Mouse (Mus musculus): ENCODE measurements around the gene Ecm1. TPM values are rescaled to one million over a fixed set of nuclear protein-coding genes. Genes with fewer than 3 reads are reported as not detected.

The Ecm1 gene
- polyA plus RNA-seq, 1 experiment from 2014 or later: 16.8 TPM

DNA sequence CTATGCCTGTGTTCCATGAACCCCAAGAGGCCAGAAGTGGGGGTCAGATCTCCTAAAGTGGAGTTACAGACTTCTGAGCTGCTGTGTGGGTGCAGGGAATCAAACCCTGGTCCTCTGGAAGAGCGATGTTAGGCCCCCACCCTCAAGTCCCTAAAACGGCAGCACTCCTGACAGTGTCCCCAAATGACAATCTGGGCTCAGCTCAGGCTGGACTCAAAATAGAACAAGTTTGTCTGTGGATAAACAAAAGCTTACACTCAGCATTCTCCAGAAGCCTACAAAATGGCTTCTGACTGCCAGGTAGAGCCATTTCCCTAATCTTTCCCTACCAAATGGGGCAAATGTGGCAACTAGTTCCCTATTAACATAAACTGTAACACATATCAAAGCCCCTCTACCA is 38.3 kb downstream of the Ecm1 start:
- Histone ChIP-seq H3K9me3 (ENCODE audit: control insufficient read depth, low read length) (no peaks in the 10 kb centered on the region), H3K4me3 (ENCODE audit: low read depth, low read length) (no peak overlapping the region), H3K4me1 (ENCODE audit: control insufficient read depth, insufficient read depth, low read length) (peaks cover 15% of the 10 kb centered on the region; the same call in 1 of the 2 replicates), H3K4me2 (ENCODE audit: low read depth, low read length) (no peak overlapping the region), H3K27me3 (replicated peaks; ENCODE audit: control insufficient read depth, insufficient read depth, low read length) (no peaks in the 10 kb centered on the region), H3K36me3 (ENCODE audit: control insufficient read depth, insufficient read depth, low read length) (no peaks in the 10 kb centered on the region), H3K27ac (replicated peaks; ENCODE audit: low read depth, low read length) (no peak overlapping the region), H3K9ac (ENCODE audit: low read depth, low read length) (no peak overlapping the region)
- no peak for DNase-seq (ENCODE audit: low spot score)
- WGBS: 73% methylated on average over 2 of the region's 2 CpGs
- no peak for ATAC-seq (ENCODE audit: low read depth)

DNA sequence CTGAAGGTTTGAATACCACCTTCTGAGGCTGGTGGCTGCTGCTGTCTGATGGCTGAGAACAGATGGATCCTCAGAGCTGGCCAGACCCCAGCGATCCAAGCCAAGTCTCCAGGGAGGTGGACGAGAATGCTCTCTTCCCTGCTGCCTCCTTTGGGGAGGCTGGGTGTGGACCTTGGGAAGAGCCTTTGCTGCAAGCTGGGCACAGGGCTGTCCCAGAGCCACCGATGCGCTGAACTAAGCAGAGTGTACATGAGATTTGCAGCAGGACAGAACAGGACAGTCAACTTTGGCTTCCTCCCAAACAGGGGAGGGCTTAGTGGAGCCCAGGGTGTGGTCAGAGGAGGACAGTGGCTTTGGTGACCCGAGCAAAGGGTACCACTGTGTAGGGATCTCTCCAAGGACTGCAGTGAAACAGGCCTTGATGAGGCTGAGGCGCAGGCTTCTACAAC is 39.1 kb downstream of the Ecm1 start:
- Histone ChIP-seq H3K27me3 (replicated peaks; ENCODE audit: control insufficient read depth, insufficient read depth, low read length) (no peaks in the 10 kb centered on the region), H3K27ac (replicated peaks; ENCODE audit: low read depth, low read length) (no peak overlapping the region), H3K9me3 (ENCODE audit: control insufficient read depth, low read length) (no peaks in the 10 kb centered on the region), H3K4me3 (ENCODE audit: low read depth, low read length) (no peak overlapping the region), H3K36me3 (ENCODE audit: control insufficient read depth, insufficient read depth, low read length) (no peaks in the 10 kb centered on the region), H3K4me1 (ENCODE audit: control insufficient read depth, insufficient read depth, low read length) (peaks cover 21% of the 10 kb centered on the region; the same call in 1 of the 2 replicates), H3K9ac (ENCODE audit: low read depth, low read length) (no peak overlapping the region), H3K4me2 (ENCODE audit: low read depth, low read length) (no peak overlapping the region)
- WGBS: 52% methylated on average over 6 of the region's 6 CpGs
- ATAC-seq (ENCODE audit: low read depth) (no peak), DNase-seq (ENCODE audit: low spot score) (no peak)

DNA sequence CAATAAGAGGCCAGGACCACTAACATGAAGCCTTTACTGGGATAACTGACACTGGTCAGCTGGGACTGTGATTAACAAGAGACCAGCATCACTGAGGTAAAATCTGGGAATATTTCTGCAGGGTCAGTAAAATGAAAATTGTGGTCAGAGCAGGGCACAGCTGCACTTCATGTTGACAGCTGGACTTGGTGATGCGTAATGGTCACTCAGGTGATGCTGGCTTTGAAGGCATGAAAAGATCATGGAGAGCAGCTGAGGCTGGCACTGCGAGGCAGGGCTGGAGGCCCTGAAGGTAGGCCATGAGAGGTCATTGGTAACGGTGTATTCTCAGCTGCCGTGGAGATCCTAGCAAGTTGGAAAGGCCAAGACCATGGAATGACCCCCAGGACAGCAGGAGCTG is 41.1 kb downstream of the Ecm1 start:
- no peak overlapping the region for H3K4me2 ChIP-seq (ENCODE audit: low read depth, low read length)
- no peak overlapping the region for H3K27ac ChIP-seq (replicated peaks; ENCODE audit: low read depth, low read length)
- DNase-seq (ENCODE audit: low spot score) (no peak), ATAC-seq (ENCODE audit: low read depth) (no peak)
- peaks cover 24% of the 10 kb centered on the region; the same call in 1 of the 2 replicates for H3K4me1 ChIP-seq (ENCODE audit: control insufficient read depth, insufficient read depth, low read length)
- H3K27me3 ChIP-seq (replicated peaks; ENCODE audit: control insufficient read depth, insufficient read depth, low read length): no peaks in the 10 kb centered on the region
- H3K9ac ChIP-seq (ENCODE audit: low read depth, low read length): no peak overlapping the region
- 84% methylated on average over 4 of the region's 4 CpGs for WGBS
- no peaks in the 10 kb centered on the region for H3K36me3 ChIP-seq (ENCODE audit: control insufficient read depth, insufficient read depth, low read length)
- H3K9me3 ChIP-seq (ENCODE audit: control insufficient read depth, low read length): no peaks in the 10 kb centered on the region
- no peak overlapping the region for H3K4me3 ChIP-seq (ENCODE audit: low read depth, low read length)

DNA sequence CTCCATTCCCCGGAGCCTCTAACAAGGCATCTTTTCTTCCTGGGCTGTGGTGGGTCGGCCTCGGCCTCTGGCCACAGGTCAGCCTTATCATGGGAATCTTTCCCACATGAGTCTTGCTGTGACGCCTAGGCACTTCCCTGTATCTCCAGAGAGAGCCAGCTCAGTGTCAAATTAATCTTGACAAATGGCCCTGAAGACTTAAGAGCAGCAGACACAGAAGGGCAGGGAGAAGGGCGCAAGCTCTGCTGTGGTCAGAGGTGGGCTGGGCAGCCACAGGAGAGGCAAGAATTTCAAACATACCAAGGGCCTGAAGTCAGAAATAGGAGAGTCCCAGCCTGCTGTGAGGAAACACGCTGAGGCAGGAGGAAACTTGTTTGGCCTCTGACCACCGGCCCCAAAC is 43.0 kb downstream of the Ecm1 start:
- ATAC-seq (ENCODE audit: low read depth) (no peak), DNase-seq (ENCODE audit: low spot score) (no peak)
- H3K9me3 ChIP-seq (ENCODE audit: control insufficient read depth, low read length): no peaks in the 10 kb centered on the region
- H3K36me3 ChIP-seq (ENCODE audit: control insufficient read depth, insufficient read depth, low read length): no peaks in the 10 kb centered on the region
- no peak overlapping the region for H3K9ac ChIP-seq (ENCODE audit: low read depth, low read length)
- peaks cover 20% of the 10 kb centered on the region; the same call in 1 of the 2 replicates for H3K4me1 ChIP-seq (ENCODE audit: control insufficient read depth, insufficient read depth, low read length)
- no peak overlapping the region for H3K4me3 ChIP-seq (ENCODE audit: low read depth, low read length)
- WGBS: 11% methylated on average over 7 of the region's 7 CpGs
- no peak overlapping the region for H3K27ac ChIP-seq (replicated peaks; ENCODE audit: low read depth, low read length)
- H3K27me3 ChIP-seq (replicated peaks; ENCODE audit: control insufficient read depth, insufficient read depth, low read length): no peaks in the 10 kb centered on the region
- no peak overlapping the region for H3K4me2 ChIP-seq (ENCODE audit: low read depth, low read length)

DNA sequence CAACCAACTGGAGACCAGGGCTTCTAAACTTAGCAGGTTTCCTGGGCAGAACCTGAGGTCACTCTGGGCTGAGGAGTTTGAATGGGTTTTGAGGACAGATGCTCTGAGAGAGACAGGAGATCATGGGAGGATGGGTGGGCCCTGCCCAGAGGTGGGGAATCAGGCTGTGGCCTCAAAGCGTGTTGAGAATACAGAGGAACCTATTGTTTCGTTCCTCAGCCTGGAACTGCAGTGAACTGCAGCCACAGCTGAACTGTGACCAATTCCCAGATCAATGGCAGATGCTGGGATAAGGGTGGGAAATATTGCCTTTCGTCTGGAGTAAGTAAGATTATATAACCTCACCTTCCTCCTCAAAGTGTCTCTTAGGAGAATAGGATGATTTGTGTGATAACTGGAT is 43.6 kb downstream of the Ecm1 start:
- Histone ChIP-seq H3K9ac (ENCODE audit: low read depth, low read length) (no peak overlapping the region), H3K27ac (replicated peaks; ENCODE audit: low read depth, low read length) (no peak overlapping the region; the same call in 1 of the 2 replicates), H3K4me3 (ENCODE audit: low read depth, low read length) (no peak overlapping the region), H3K4me2 (ENCODE audit: low read depth, low read length) (no peak overlapping the region), H3K27me3 (replicated peaks; ENCODE audit: control insufficient read depth, insufficient read depth, low read length) (no peaks in the 10 kb centered on the region), H3K4me1 (ENCODE audit: control insufficient read depth, insufficient read depth, low read length) (peaks cover 16% of the 10 kb centered on the region; the same call in 1 of the 2 replicates), H3K36me3 (ENCODE audit: control insufficient read depth, insufficient read depth, low read length) (no peaks in the 10 kb centered on the region), H3K9me3 (ENCODE audit: control insufficient read depth, low read length) (no peaks in the 10 kb centered on the region)
- no peak for DNase-seq (ENCODE audit: low spot score)
- 0 out of 2 replicates have a peak, but pooled peaks have one; percentile 28 for ATAC-seq (ENCODE audit: low read depth)
- WGBS: 22% methylated on average over 3 of the region's 3 CpGs

DNA sequence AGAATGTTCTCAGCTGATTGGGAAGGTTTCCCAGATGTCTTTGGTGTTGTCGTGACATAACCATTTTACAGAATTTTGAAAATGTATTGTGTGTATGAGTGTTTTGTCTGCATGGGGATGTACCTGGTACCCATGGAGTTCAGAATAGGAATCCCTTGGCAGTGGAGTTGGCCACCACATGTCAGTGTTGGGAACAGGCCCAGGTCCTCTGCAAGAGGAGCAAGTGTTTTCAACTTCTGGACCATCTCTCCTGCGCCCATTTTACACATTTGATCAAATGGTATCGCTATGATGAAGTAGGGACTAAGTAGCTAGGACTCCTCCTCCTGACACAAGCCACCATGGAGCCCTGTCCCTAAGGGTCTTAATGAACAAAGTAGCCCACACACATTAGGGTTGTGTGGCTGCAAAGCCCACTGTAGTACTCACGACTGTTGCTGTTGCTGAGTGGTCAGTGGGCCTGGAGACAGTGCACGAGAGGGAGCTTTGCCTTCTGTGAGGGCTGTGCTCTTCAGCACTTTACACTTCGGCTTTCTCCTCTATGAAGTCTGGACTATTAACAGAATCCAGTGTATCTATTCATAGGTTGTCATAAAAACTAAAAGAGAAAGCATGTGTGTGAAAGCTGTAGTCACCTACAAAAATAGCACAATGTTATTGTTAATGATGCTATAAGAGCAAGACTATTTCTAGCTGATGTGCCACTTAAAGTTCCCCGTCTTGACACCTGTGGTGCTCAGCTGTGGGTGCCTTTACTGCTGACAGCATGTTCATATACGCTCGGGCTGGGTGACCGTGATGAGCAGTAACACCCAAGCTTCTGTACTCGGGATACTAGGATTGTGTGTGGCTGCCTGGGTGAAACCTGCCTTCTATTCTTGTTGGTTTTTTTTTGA is 44.3 kb downstream of the Ecm1 start:
- ATAC-seq (ENCODE audit: low read depth): no peak
- no peak overlapping the region for H3K4me2 ChIP-seq (ENCODE audit: low read depth, low read length)
- WGBS: 76% methylated on average over 11 of the region's 11 CpGs

DNA sequence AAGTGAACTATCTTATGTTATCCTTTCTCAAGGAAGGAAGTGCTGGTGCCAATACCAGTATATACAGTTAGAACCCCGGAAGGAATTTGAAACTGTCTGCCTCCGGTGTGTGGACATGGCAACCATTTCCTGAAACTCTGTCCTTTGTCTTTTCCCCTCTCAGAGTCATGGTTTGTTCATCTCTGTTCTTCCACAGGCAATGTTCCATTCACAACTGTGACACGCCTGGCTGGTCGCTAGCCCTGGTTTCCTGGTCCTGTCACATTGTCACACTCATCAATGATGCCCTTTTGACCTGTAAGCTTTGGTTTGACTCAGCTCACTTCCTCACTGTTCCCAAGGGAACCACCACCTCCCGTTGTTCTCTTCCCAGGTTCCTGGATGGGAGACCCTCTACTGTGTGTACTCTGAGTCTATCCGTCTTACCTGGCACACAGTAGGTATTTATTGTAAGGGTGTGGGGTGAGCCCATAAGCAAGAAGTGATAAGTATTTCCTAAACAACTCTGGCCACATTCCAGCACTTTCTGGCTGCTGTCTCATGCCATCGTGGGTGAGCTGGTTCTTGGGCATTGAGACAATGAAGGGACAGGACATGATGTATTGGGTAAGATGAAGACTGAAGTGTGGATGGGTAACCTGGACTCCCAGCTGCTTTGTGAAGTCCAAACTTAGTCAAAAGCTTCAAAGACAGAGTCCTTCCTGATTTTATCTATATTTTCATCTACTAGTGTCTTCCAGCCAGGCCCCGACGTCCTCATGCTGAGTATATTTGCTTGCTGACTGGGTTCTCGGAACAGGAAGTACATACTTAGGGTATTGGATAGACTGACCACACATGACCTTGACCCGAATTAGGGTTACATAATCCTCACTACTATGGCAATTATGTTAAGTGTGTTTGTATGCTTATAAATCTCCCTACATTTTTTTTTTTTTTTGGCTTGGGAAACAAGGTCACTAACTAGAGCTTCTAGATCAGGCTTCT is 45.3 kb downstream of the Ecm1 start:
- Histone ChIP-seq H3K9ac (ENCODE audit: low read depth, low read length) (no peak overlapping the region), H3K27ac (replicated peaks; ENCODE audit: low read depth, low read length) (no peak overlapping the region), H3K27me3 (replicated peaks; ENCODE audit: control insufficient read depth, insufficient read depth, low read length) (no peaks in the 10 kb centered on the region), H3K9me3 (ENCODE audit: control insufficient read depth, low read length) (no peaks in the 10 kb centered on the region), H3K4me2 (ENCODE audit: low read depth, low read length) (no peak overlapping the region), H3K36me3 (ENCODE audit: control insufficient read depth, insufficient read depth, low read length) (no peaks in the 10 kb centered on the region), H3K4me1 (ENCODE audit: control insufficient read depth, insufficient read depth, low read length) (peaks cover 19% of the 10 kb centered on the region; the same call in 1 of the 2 replicates), H3K4me3 (ENCODE audit: low read depth, low read length) (no peak overlapping the region)
- no peak for ATAC-seq (ENCODE audit: low read depth)
- DNase-seq (ENCODE audit: low spot score): no peak
- WGBS: 49% methylated on average over 11 of the region's 11 CpGs

More for the DNA sequence above, 44.3 kb downstream of the Ecm1 start:
- DNase-seq (ENCODE audit: low spot score): no peak
- Histone ChIP-seq H3K4me1 (ENCODE audit: control insufficient read depth, insufficient read depth, low read length) (peaks cover 16% of the 10 kb centered on the region; the same call in 1 of the 2 replicates), H3K27me3 (replicated peaks; ENCODE audit: control insufficient read depth, insufficient read depth, low read length) (no peaks in the 10 kb centered on the region), H3K9me3 (ENCODE audit: control insufficient read depth, low read length) (no peaks in the 10 kb centered on the region), H3K36me3 (ENCODE audit: control insufficient read depth, insufficient read depth, low read length) (no peaks in the 10 kb centered on the region), H3K9ac (ENCODE audit: low read depth, low read length) (no peak overlapping the region), H3K4me3 (ENCODE audit: low read depth, low read length) (no peak overlapping the region), H3K27ac (replicated peaks; ENCODE audit: low read depth, low read length) (no peak overlapping the region; the same call in 1 of the 2 replicates)

DNA sequence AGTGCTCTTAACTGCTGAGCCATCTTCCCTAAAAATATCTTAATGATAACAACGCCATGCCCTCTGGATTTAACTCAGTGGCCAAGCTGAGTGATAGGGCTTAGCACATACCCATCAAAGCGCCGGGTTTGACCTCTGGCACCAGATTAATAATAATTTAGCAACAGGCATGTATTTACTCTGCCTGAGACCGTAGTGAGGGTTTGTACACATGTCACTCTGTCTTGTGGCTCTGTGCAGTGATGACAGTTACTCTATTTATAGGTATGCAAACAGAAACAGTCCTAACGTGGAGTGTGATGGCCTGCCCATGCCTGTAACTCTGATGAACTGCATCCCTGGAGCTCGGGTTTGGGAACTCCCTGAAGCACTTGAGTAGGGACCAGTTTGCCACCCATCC is 46.7 kb downstream of the Ecm1 start:
- no peaks in the 10 kb centered on the region for H3K9me3 ChIP-seq (ENCODE audit: control insufficient read depth, low read length)
- no peak overlapping the region for H3K4me2 ChIP-seq (ENCODE audit: low read depth, low read length)
- no peak overlapping the region for H3K4me3 ChIP-seq (ENCODE audit: low read depth, low read length)
- H3K27me3 ChIP-seq (replicated peaks; ENCODE audit: control insufficient read depth, insufficient read depth, low read length): no peaks in the 10 kb centered on the region
- H3K36me3 ChIP-seq (ENCODE audit: control insufficient read depth, insufficient read depth, low read length): no peaks in the 10 kb centered on the region
- no peak for ATAC-seq (ENCODE audit: low read depth)
- H3K9ac ChIP-seq (ENCODE audit: low read depth, low read length): no peak overlapping the region
- H3K4me1 ChIP-seq (ENCODE audit: control insufficient read depth, insufficient read depth, low read length): peaks cover 31% of the 10 kb centered on the region
- no peak overlapping the region for H3K27ac ChIP-seq (replicated peaks; ENCODE audit: low read depth, low read length)
- DNase-seq (ENCODE audit: low spot score): no peak
- 76% methylated on average over 6 of the region's 6 CpGs for WGBS
